Mouse (Mus musculus) bone marrow, adult 2 months (tissue): ENCODE data around the gene Btbd17.

ENCODE experiments used
- CTCF ChIP-seq: fragments of 200-500 bp; IDR thresholded peaks from 2 replicates; pipeline ENCODE4 v1.5.1; 2011; ENCODE audit warnings: low read length, control low read depth; ENCODE audit not compliant: control insufficient read depth, insufficient read depth
- POLR2A ChIP-seq: fragments of 200-500 bp; IDR thresholded peaks from 2 replicates; pipeline ENCODE4 v1.6.1; 2011; ENCODE audit warnings: low read depth, mild to moderate bottlenecking, control low read depth, low read length, borderline replicate concordance; ENCODE audit not compliant: control insufficient read depth

DNA sequence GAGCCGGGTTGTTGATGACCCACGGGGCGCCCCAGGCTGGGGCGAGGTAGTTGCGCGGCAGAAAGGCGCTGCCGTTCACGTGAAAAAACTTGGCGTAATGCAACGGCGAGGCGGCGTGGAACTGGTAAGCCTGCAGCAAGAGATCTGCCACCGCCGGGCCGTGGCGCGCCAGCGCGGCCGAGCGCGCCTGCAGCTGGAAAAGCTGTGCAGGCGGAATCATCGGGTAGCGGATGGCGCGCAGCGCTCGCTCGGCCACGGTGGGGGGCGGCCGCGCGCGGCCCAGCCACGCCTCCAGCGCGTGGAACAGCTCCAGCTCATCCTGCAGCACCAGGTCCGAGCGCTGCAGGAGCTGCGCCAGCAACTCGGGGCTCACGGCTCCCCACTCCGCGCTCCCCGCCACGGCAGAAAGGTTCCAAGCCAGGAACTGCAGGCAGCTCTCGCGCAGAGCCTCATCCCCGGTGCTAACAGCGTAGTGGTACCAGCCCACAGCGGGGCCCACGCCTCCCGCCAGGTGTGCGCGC is 3.8 kb downstream of the Btbd17 start:
- TF ChIP-seq POLR2A (no peak), CTCF (no peak)
